Mouse (Mus musculus) lung, embryonic 14.5 days (tissue): ENCODE results near the gene Zbtb44. TPM values are rescaled to one million over a fixed set of nuclear protein-coding genes. Genes with fewer than 3 reads are reported as not detected.

ENCODE experiments used
- ATAC-seq: fragments of 200-750 bp; cut with Nextera tagmentation; 2 replicates; pipeline ENCODE4 v1.8.0; 2017; ENCODE audit warnings: mild to moderate bottlenecking, moderate TSS enrichment, moderate library complexity; ENCODE audit not compliant: insufficient read depth
- DNase-seq: peaks from one replicate; pipeline ENCODE4 v3.0.0-alpha.2; 2015
- H3K27ac ChIP-seq: fragments of 300-500 bp; sonication (generic); 2 replicates; pipeline ENCODE4 v1.5.1; 2014; ENCODE audit warnings: low read depth, mild to moderate bottlenecking, moderate library complexity
- H3K27me3 ChIP-seq: fragments of 300-500 bp; sonication (generic); 2 replicates; pipeline ENCODE4 v1.6.1; 2014; ENCODE audit warnings: low read length, control low read depth; ENCODE audit not compliant: insufficient read depth
- H3K36me3 ChIP-seq: fragments of 300-500 bp; sonication (generic); 2 replicates; pipeline ENCODE4 v1.6.1; 2014; ENCODE audit warnings: control low read depth; ENCODE audit not compliant: insufficient read depth
- H3K4me1 ChIP-seq: fragments of 300-500 bp; sonication (generic); 2 replicates; pipeline ENCODE4 v1.6.1; 2014; ENCODE audit warnings: antibody characterized with exemption, control low read depth; ENCODE audit not compliant: insufficient read depth
- H3K4me2 ChIP-seq: fragments of 300-500 bp; sonication (generic); 2 replicates; pipeline ENCODE4 v1.6.1; 2014; ENCODE audit warnings: mild to moderate bottlenecking
- H3K4me3 ChIP-seq: fragments of 300-500 bp; sonication (generic); 2 replicates; pipeline ENCODE4 v1.5.1; 2014; ENCODE audit warnings: low read depth, low read length
- H3K9ac ChIP-seq: fragments of 300-500 bp; sonication (generic); 2 replicates; pipeline ENCODE4 v1.6.1; 2014
- H3K9me3 ChIP-seq: fragments of 300-500 bp; sonication (generic); 2 replicates; pipeline ENCODE4 v1.6.1; 2016; ENCODE audit warnings: low read depth, low read length, control low read depth
- CTCF ChIP-seq: IDR thresholded peaks from 2 replicates; pipeline ENCODE4 v1.5.1; 2016; ENCODE audit warnings: antibody characterized with exemption, low read depth
- WGBS: fragments of 180-500 bp; shearing (Covaris S2); extraction: QIAGEN DNeasy Blood & Tissue Kit; methylation state at CpG from one replicate; pipeline ENCODE4 v1.1.7; 2014; 5-methylcytosine and 5-hydroxymethylcytosine counted together
- polyA plus RNA-seq: library from polyadenylated mRNA; unstranded; fragments of >200 nt; fragmentation: Nextera tagmentation; extraction: Ambion mirVana; gene quantifications from 2 replicates; pipeline ENCODE4 v1.2.1, GENCODE M21; 2014

Zbtb44 gene
- polyA plus RNA-seq, 1 experiment from 2014 or later, result 8.0 TPM

GRCm38 (mm10) chr9:31117088-31117487 is 86.6 kb downstream of the Zbtb44 start:
- no peaks in the 10 kb centered on the region for H3K4me1 ChIP-seq
- H3K27me3 ChIP-seq, result no peaks in the 10 kb centered on the region
- H3K9ac ChIP-seq, result no peak overlapping the region
- no peak overlapping the region for H3K27ac ChIP-seq
- TF ChIP-seq CTCF, result no peak
- no peaks in the 10 kb centered on the region for H3K36me3 ChIP-seq
- no peak overlapping the region for H3K4me3 ChIP-seq
- WGBS, result 87% methylated on average over 11 of the region's 11 CpGs
- DNase-seq, result no peak
- no peak for ATAC-seq
- no peaks in the 10 kb centered on the region for H3K9me3 ChIP-seq
- H3K4me2 ChIP-seq, result no peak overlapping the region

GRCm38 (mm10) chr9:31117488-31117887 is 87.0 kb downstream of the Zbtb44 start:
- no peak overlapping the region for H3K27ac ChIP-seq
- H3K4me3 ChIP-seq, result no peak overlapping the region
- WGBS, result 76% methylated on average over 6 of the region's 6 CpGs
- H3K9ac ChIP-seq, result no peak overlapping the region
- H3K4me2 ChIP-seq, result no peak overlapping the region
- H3K4me1 ChIP-seq, result no peaks in the 10 kb centered on the region
- H3K36me3 ChIP-seq, result no peaks in the 10 kb centered on the region
- H3K9me3 ChIP-seq, result no peaks in the 10 kb centered on the region
- TF ChIP-seq CTCF, result no peak
- DNase-seq (no peak), ATAC-seq (no peak)
- no peaks in the 10 kb centered on the region for H3K27me3 ChIP-seq

- WGBS, result 19% methylated on average over 11 of the region's 11 CpGs
- ATAC-seq, result peak; percentile 95
- TF ChIP-seq CTCF, result no peak
- Histone ChIP-seq H3K27me3 (no peaks in the 10 kb centered on the region), H3K4me2 (no peak overlapping the region), H3K4me3 (no peak overlapping the region), H3K9ac (no peak overlapping the region), H3K9me3 (no peaks in the 10 kb centered on the region), H3K36me3 (no peaks in the 10 kb centered on the region), H3K4me1 (no peaks in the 10 kb centered on the region), H3K27ac (no peak overlapping the region)
- peak; percentile 71 for DNase-seq
Measured at GRCm38 (mm10) chr9:31118520-31119298, 88.3 kb downstream of the Zbtb44 start.

GRCm38 (mm10) chr9:31119405-31119804 is 89.0 kb downstream of the Zbtb44 start:
- 55% methylated on average over 5 of the region's 5 CpGs for WGBS
- ATAC-seq, result no peak
- no peak overlapping the region; the same call in 1 of the 2 replicates for H3K27ac ChIP-seq

GRCm38 (mm10) chr9:31119882-31120532 is 89.6 kb downstream of the Zbtb44 start:
- peak; percentile 27 for DNase-seq
- Histone ChIP-seq H3K4me2 (no peak overlapping the region), H3K27ac (peak overlapping the region; percentile 1; the same call in 1 of the 2 replicates)

More at GRCm38 (mm10) chr9:31119405-31119804, 89.0 kb downstream of the Zbtb44 start:
- Histone ChIP-seq H3K4me3 (no peak overlapping the region), H3K9ac (no peak overlapping the region), H3K4me1 (no peaks in the 10 kb centered on the region), H3K4me2 (no peak overlapping the region), H3K9me3 (no peaks in the 10 kb centered on the region), H3K27me3 (no peaks in the 10 kb centered on the region), H3K36me3 (no peaks in the 10 kb centered on the region)
- DNase-seq, result no peak
- no peak for TF ChIP-seq CTCF

GRCm38 (mm10) chr9:31120533-31120915 is 90.1 kb downstream of the Zbtb44 start:
- H3K4me1 ChIP-seq, result no peaks in the 10 kb centered on the region
- no peaks in the 10 kb centered on the region for H3K36me3 ChIP-seq
- ATAC-seq (no peak), DNase-seq (no peak)
- no peak overlapping the region for H3K4me2 ChIP-seq
- TF ChIP-seq CTCF, result no peak
- H3K27me3 ChIP-seq, result no peaks in the 10 kb centered on the region
- WGBS, result 43% methylated on average over 4 of the region's 4 CpGs
- H3K4me3 ChIP-seq, result no peak overlapping the region
- no peaks in the 10 kb centered on the region for H3K9me3 ChIP-seq
- peak overlapping the region; percentile 44; the same call in 1 of the 2 replicates for H3K27ac ChIP-seq
- no peak overlapping the region for H3K9ac ChIP-seq

More at GRCm38 (mm10) chr9:31119882-31120532, 89.6 kb downstream of the Zbtb44 start:
- Histone ChIP-seq H3K9ac (no peak overlapping the region), H3K36me3 (no peaks in the 10 kb centered on the region), H3K9me3 (no peaks in the 10 kb centered on the region), H3K4me3 (no peak overlapping the region), H3K27me3 (no peaks in the 10 kb centered on the region), H3K4me1 (no peaks in the 10 kb centered on the region)
- 43% methylated on average over 11 of the region's 11 CpGs for WGBS
- no peak for TF ChIP-seq CTCF
- ATAC-seq, result peak; percentile 19; the same call in 1 of the 2 replicates

- no peak for ATAC-seq
- Histone ChIP-seq H3K4me1 (no peaks in the 10 kb centered on the region), H3K36me3 (no peaks in the 10 kb centered on the region), H3K9me3 (no peaks in the 10 kb centered on the region), H3K27me3 (no peaks in the 10 kb centered on the region), H3K9ac (no peak overlapping the region), H3K27ac (no peak overlapping the region), H3K4me3 (no peak overlapping the region), H3K4me2 (no peak overlapping the region)
- TF ChIP-seq CTCF, result no peak
- 53% methylated on average over 13 of the region's 13 CpGs for WGBS
- no peak for DNase-seq
Measured at GRCm38 (mm10) chr9:31122464-31123030, 92.1 kb downstream of the Zbtb44 start.

Other genes with a start within 250 kb of the Zbtb44 start
- gene Adamts15, start 108.2 kb upstream of the Zbtb44 start, polyA plus RNA-seq, result 6.2 and 6.4 TPM in 2 replicates
- 2.0 and 3.1 TPM in 2 replicates for gene Adamts8, start 88.1 kb upstream of the Zbtb44 start, polyA plus RNA-seq
- 35.5 and 42.1 TPM in 2 replicates for gene St14, start 101.2 kb downstream of the Zbtb44 start, polyA plus RNA-seq
- gene Aplp2, start 181.2 kb downstream of the Zbtb44 start, polyA plus RNA-seq, result 390 and 394 TPM in 2 replicates
- gene Prdm10, start 249.9 kb downstream of the Zbtb44 start, polyA plus RNA-seq, result 5.7 and 6.7 TPM in 2 replicates